Mouse (Mus musculus): ENCODE data around the gene Aunip. TPM values are rescaled to one million over a fixed set of nuclear protein-coding genes. Genes with fewer than 3 reads are reported as not detected.

Aunip gene
- total and polyA plus RNA-seq, 3 experiments = 8.1 to 18.7 (median 12.1) TPM

GRCm38 (mm10) chr4:134518541-134518940, 7.7 kb downstream of the Aunip start:
- peaks cover 83% of the 10 kb centered on the region for H3K36me3 ChIP-seq (replicated peaks)

DNA sequence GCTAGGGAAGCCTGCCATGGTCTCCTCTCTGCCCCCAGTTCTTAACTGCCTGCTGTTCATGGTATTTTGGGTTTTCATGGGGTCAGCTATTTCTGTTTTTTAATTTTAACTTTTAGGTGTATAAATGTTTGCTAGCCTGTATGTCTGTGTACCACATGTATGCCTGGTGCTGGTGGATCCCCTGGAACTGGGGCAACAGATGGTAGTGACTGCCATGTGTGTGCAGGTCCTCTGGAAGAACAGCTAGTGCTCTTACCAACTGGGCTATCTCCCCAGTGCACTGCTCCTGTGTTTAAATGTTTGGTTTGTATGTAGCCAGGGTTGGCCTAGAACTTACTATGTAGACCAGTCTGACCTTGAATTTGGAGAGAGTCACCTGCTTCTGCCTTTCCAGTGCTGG, 8.5 kb downstream of the Aunip start:
- DNase-seq (ENCODE audit: low spot score) (no peak), ATAC-seq (ENCODE audit: extremely low read depth, insufficient number of reproducible peaks, low FRiP score, poor library complexity, severe bottlenecking) (no peak)
- Histone ChIP-seq H3K4me1 (ENCODE audit: insufficient read depth, low read depth, low read length) (peaks cover 48% of the 10 kb centered on the region), H3K27me3 (ENCODE audit: insufficient read depth, low read length) (no peaks in the 10 kb centered on the region), H3K9me3 (replicated peaks) (no peaks in the 10 kb centered on the region), H3K4me3 (ENCODE audit: low read depth, low read length) (no peak overlapping the region), H3K36me3 (replicated peaks) (peaks cover 83% of the 10 kb centered on the region)
- TF ChIP-seq TAL1 (conservative IDR thresholded peaks at IDR 0.05; ENCODE audit: low read depth, low read length) = no peak
- TF ChIP-seq GATA1 (IDR thresholded peaks at IDR 0.05; ENCODE audit: borderline replicate concordance, low read length) = no peak
- no peak for TF ChIP-seq CTCF (IDR thresholded peaks at IDR 0.05; ENCODE audit: low read depth, low read length)
- no peak for TF ChIP-seq POLR2AphosphoS5 (IDR thresholded peaks at IDR 0.05; ENCODE audit: insufficient replicate concordance, low read depth, low read length)
- no peak for TF ChIP-seq GATA2 (IDR thresholded peaks at IDR 0.05; ENCODE audit: borderline replicate concordance, low read depth, low read length)

More at GRCm38 (mm10) chr4:134518541-134518940, 7.7 kb downstream of the Aunip start:
- Histone ChIP-seq H3K27me3 (ENCODE audit: insufficient read depth, low read length) (no peaks in the 10 kb centered on the region), H3K4me3 (ENCODE audit: low read depth, low read length) (no peak overlapping the region), H3K9me3 (replicated peaks) (no peaks in the 10 kb centered on the region), H3K4me1 (ENCODE audit: insufficient read depth, low read depth, low read length) (peaks cover 48% of the 10 kb centered on the region)
- ATAC-seq (ENCODE audit: extremely low read depth, insufficient number of reproducible peaks, low FRiP score, poor library complexity, severe bottlenecking) = no peak
- TF ChIP-seq CTCF (IDR thresholded peaks at IDR 0.05; ENCODE audit: low read depth, low read length) (no peak), GATA1 (IDR thresholded peaks at IDR 0.05; ENCODE audit: borderline replicate concordance, low read length) (no peak), GATA2 (IDR thresholded peaks at IDR 0.05; ENCODE audit: borderline replicate concordance, low read depth, low read length) (no peak), POLR2AphosphoS5 (IDR thresholded peaks at IDR 0.05; ENCODE audit: insufficient replicate concordance, low read depth, low read length) (no peak), TAL1 (conservative IDR thresholded peaks at IDR 0.05; ENCODE audit: low read depth, low read length) (no peak)
- no peak for DNase-seq (ENCODE audit: low spot score)

DNA sequence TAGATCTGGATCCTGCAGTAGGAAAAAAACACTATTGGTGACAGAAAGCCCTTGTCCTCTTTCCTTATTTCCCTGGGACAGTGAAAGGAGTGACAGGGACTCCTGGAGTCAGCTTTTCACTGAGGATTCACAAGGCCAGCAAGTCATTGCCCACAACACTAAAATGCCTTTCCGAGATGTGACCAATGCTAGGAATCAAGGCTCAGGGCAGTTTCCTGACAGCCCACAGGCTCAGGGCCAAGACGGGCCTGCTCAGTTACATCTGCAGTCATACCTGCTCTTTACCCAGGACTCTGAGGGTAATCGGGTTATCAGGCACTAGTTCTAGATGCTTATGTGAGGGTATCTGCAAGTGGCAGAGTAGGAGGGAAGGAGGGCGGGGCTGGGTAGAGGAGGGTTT, 12.6 kb downstream of the Aunip start:
- no peaks in the 10 kb centered on the region for H3K9me3 ChIP-seq (replicated peaks)
- peaks cover 90% of the 10 kb centered on the region for H3K36me3 ChIP-seq (replicated peaks)
- TF ChIP-seq GATA2 (IDR thresholded peaks at IDR 0.05; ENCODE audit: borderline replicate concordance, low read depth, low read length) (no peak), POLR2AphosphoS5 (IDR thresholded peaks at IDR 0.05; ENCODE audit: insufficient replicate concordance, low read depth, low read length) (no peak), GATA1 (IDR thresholded peaks at IDR 0.05; ENCODE audit: borderline replicate concordance, low read length) (no peak), TAL1 (conservative IDR thresholded peaks at IDR 0.05; ENCODE audit: low read depth, low read length) (no peak), CTCF (IDR thresholded peaks at IDR 0.05; ENCODE audit: low read depth, low read length) (no peak)
- no peak overlapping the region for H3K4me3 ChIP-seq (ENCODE audit: low read depth, low read length)
- no peaks in the 10 kb centered on the region for H3K27me3 ChIP-seq (ENCODE audit: insufficient read depth, low read length)
- peaks cover 32% of the 10 kb centered on the region for H3K4me1 ChIP-seq (ENCODE audit: insufficient read depth, low read depth, low read length)
- DNase-seq (ENCODE audit: low spot score) = no peak
- ATAC-seq (ENCODE audit: extremely low read depth, insufficient number of reproducible peaks, low FRiP score, poor library complexity, severe bottlenecking) = no peak

DNA sequence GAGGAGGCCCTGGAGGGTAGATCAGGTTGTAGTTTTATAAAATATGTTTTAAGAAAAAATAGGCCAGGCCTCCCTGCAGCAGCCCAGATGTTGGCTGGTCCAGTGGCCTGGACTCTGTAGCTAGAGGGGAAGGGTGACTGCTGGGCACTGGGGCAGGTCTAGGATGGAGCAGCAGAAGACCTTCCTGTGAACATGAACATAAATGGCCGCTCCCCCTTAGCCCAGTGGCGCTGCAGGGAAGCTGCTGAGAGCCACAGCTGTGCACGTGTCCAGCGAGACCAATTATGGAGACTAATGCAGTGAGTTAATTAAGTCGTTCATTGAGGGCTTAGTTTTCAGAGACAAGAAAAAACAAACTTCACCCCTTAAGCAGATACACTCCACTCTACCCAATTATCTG, 15.0 kb downstream of the Aunip start:
- Histone ChIP-seq H3K36me3 (replicated peaks) (peaks cover 94% of the 10 kb centered on the region), H3K9me3 (replicated peaks) (no peaks in the 10 kb centered on the region), H3K4me3 (ENCODE audit: low read depth, low read length) (no peak overlapping the region), H3K27me3 (ENCODE audit: insufficient read depth, low read length) (no peaks in the 10 kb centered on the region), H3K4me1 (ENCODE audit: insufficient read depth, low read depth, low read length) (peaks cover 32% of the 10 kb centered on the region)
- TF ChIP-seq TAL1 (conservative IDR thresholded peaks at IDR 0.05; ENCODE audit: low read depth, low read length) = no peak
- no peak for TF ChIP-seq POLR2AphosphoS5 (IDR thresholded peaks at IDR 0.05; ENCODE audit: insufficient replicate concordance, low read depth, low read length)
- TF ChIP-seq CTCF (IDR thresholded peaks at IDR 0.05; ENCODE audit: low read depth, low read length) = no peak
- ATAC-seq (ENCODE audit: extremely low read depth, insufficient number of reproducible peaks, low FRiP score, poor library complexity, severe bottlenecking) (no peak), DNase-seq (ENCODE audit: low spot score) (no peak)

- no peak for DNase-seq (ENCODE audit: low spot score)
- peaks cover 95% of the 10 kb centered on the region for H3K36me3 ChIP-seq (replicated peaks)
- peaks cover 32% of the 10 kb centered on the region for H3K4me1 ChIP-seq (ENCODE audit: insufficient read depth, low read depth, low read length)
- ATAC-seq (ENCODE audit: extremely low read depth, insufficient number of reproducible peaks, low FRiP score, poor library complexity, severe bottlenecking) = no peak
- H3K4me3 ChIP-seq (ENCODE audit: low read depth, low read length) = no peak overlapping the region
- no peaks in the 10 kb centered on the region for H3K9me3 ChIP-seq (replicated peaks)
- no peaks in the 10 kb centered on the region for H3K27me3 ChIP-seq (ENCODE audit: insufficient read depth, low read length)
- TF ChIP-seq POLR2AphosphoS5 (IDR thresholded peaks at IDR 0.05; ENCODE audit: insufficient replicate concordance, low read depth, low read length) = no peak
- no peak for TF ChIP-seq TAL1 (conservative IDR thresholded peaks at IDR 0.05; ENCODE audit: low read depth, low read length)
- no peak for TF ChIP-seq CTCF (IDR thresholded peaks at IDR 0.05; ENCODE audit: low read depth, low read length)
- no peak for TF ChIP-seq GATA2 (IDR thresholded peaks at IDR 0.05; ENCODE audit: borderline replicate concordance, low read depth, low read length)
Observed at GRCm38 (mm10) chr4:134526220-134526619, 15.4 kb downstream of the Aunip start.

GRCm38 (mm10) chr4:134532928-134533327, 22.1 kb downstream of the Aunip start:
- Histone ChIP-seq H3K27me3 (ENCODE audit: insufficient read depth, low read length) (peaks cover 3% of the 10 kb centered on the region; the same call in 1 of the 2 replicates), H3K9me3 (replicated peaks) (no peaks in the 10 kb centered on the region), H3K36me3 (replicated peaks) (peaks cover 48% of the 10 kb centered on the region), H3K4me1 (ENCODE audit: insufficient read depth, low read depth, low read length) (peaks cover 34% of the 10 kb centered on the region), H3K4me3 (ENCODE audit: low read depth, low read length) (no peak overlapping the region; the same call in 1 of the 2 replicates)
- no peak for DNase-seq (ENCODE audit: low spot score)
- ATAC-seq (ENCODE audit: extremely low read depth, insufficient number of reproducible peaks, low FRiP score, poor library complexity, severe bottlenecking) = no peak
- TF ChIP-seq GATA2 (IDR thresholded peaks at IDR 0.05; ENCODE audit: borderline replicate concordance, low read depth, low read length) (no peak), TAL1 (conservative IDR thresholded peaks at IDR 0.05; ENCODE audit: low read depth, low read length) (no peak), CTCF (IDR thresholded peaks at IDR 0.05; ENCODE audit: low read depth, low read length) (no peak), GATA1 (IDR thresholded peaks at IDR 0.05; ENCODE audit: borderline replicate concordance, low read length) (no peak), POLR2AphosphoS5 (IDR thresholded peaks at IDR 0.05; ENCODE audit: insufficient replicate concordance, low read depth, low read length) (no peak)

All from G1E (cell line).